Mouse (Mus musculus): ENCODE results near the gene Golgb1. TPM values are rescaled to one million over a fixed set of nuclear protein-coding genes. Genes with fewer than 3 reads are reported as not detected.

The Golgb1 gene
- polyA plus RNA-seq, 1 experiment from 2014 or later: 97.1 TPM

GRCm38 (mm10) chr16:36884881-36885280 lies 9.9 kb downstream of the Golgb1 start:
- Histone ChIP-seq H3K4me1 (peaks cover 12% of the 10 kb centered on the region), H3K27ac (no peak overlapping the region), H3K36me3 (ENCODE audit: poor library complexity, severe bottlenecking) (peaks cover 38% of the 10 kb centered on the region), H3K9me3 (replicated peaks) (no peaks in the 10 kb centered on the region), H3K27me3 (no peaks in the 10 kb centered on the region), H3K4me2 (no peak overlapping the region), H3K4me3 (no peak overlapping the region), H3K9ac (no peak overlapping the region)
- WGBS: 89% methylated on average over 4 of the region's 4 CpGs
- no peak for ATAC-seq

- H3K9me3 ChIP-seq (replicated peaks): no peaks in the 10 kb centered on the region
- 95% methylated on average over 11 of the region's 11 CpGs for WGBS
- peaks cover 45% of the 10 kb centered on the region for H3K36me3 ChIP-seq (ENCODE audit: poor library complexity, severe bottlenecking)
- H3K27me3 ChIP-seq: no peaks in the 10 kb centered on the region
- no peak overlapping the region for H3K27ac ChIP-seq
- no peak overlapping the region for H3K4me2 ChIP-seq
- peaks cover 11% of the 10 kb centered on the region; the same call in 1 of the 2 replicates for H3K4me1 ChIP-seq
- ATAC-seq: no peak
- H3K9ac ChIP-seq: no peak overlapping the region
- H3K4me3 ChIP-seq: no peak overlapping the region
Observed at GRCm38 (mm10) chr16:36885912-36886311, 11.0 kb downstream of the Golgb1 start.

GRCm38 (mm10) chr16:36887546-36887945 lies 12.6 kb downstream of the Golgb1 start:
- ATAC-seq: no peak
- Histone ChIP-seq H3K4me3 (no peak overlapping the region), H3K4me1 (peaks cover 8% of the 10 kb centered on the region; the same call in 1 of the 2 replicates), H3K9me3 (replicated peaks) (no peaks in the 10 kb centered on the region), H3K27me3 (no peaks in the 10 kb centered on the region), H3K27ac (no peak overlapping the region), H3K36me3 (ENCODE audit: poor library complexity, severe bottlenecking) (peaks cover 59% of the 10 kb centered on the region), H3K9ac (no peak overlapping the region), H3K4me2 (no peak overlapping the region)
- WGBS: 83% methylated on average over 5 of the region's 5 CpGs

- 94% methylated on average over 3 of the region's 3 CpGs for WGBS
- H3K36me3 ChIP-seq (ENCODE audit: poor library complexity, severe bottlenecking): peaks cover 81% of the 10 kb centered on the region
- no peak for ATAC-seq
Observed at GRCm38 (mm10) chr16:36890559-36890958, 15.6 kb downstream of the Golgb1 start.

GRCm38 (mm10) chr16:36891415-36891814 lies 16.5 kb downstream of the Golgb1 start:
- Histone ChIP-seq H3K4me3 (no peak overlapping the region), H3K27ac (no peak overlapping the region), H3K36me3 (ENCODE audit: poor library complexity, severe bottlenecking) (peaks cover 82% of the 10 kb centered on the region), H3K4me1 (no peaks in the 10 kb centered on the region), H3K9ac (no peak overlapping the region), H3K4me2 (no peak overlapping the region), H3K27me3 (no peaks in the 10 kb centered on the region), H3K9me3 (replicated peaks) (no peaks in the 10 kb centered on the region)
- no peak for ATAC-seq
- 95% methylated on average over 4 of the region's 4 CpGs for WGBS

More at GRCm38 (mm10) chr16:36890559-36890958, 15.6 kb downstream of the Golgb1 start:
- Histone ChIP-seq H3K9ac (no peak overlapping the region), H3K9me3 (replicated peaks) (no peaks in the 10 kb centered on the region), H3K27ac (no peak overlapping the region), H3K4me1 (no peaks in the 10 kb centered on the region), H3K4me2 (no peak overlapping the region), H3K27me3 (no peaks in the 10 kb centered on the region), H3K4me3 (no peak overlapping the region)

- no peaks in the 10 kb centered on the region for H3K27me3 ChIP-seq
- no peak overlapping the region for H3K4me2 ChIP-seq
- H3K36me3 ChIP-seq (ENCODE audit: poor library complexity, severe bottlenecking): peaks cover 82% of the 10 kb centered on the region
- no peak overlapping the region for H3K4me3 ChIP-seq
- H3K9me3 ChIP-seq (replicated peaks): no peaks in the 10 kb centered on the region
- WGBS: 91% methylated on average over 10 of the region's 10 CpGs
- ATAC-seq: no peak
- H3K9ac ChIP-seq: no peak overlapping the region
- H3K4me1 ChIP-seq: no peaks in the 10 kb centered on the region
- no peak overlapping the region for H3K27ac ChIP-seq
Observed at GRCm38 (mm10) chr16:36893317-36893716, 18.4 kb downstream of the Golgb1 start.

- 96% methylated on average over 6 of the region's 6 CpGs for WGBS
- Histone ChIP-seq H3K4me2 (no peak overlapping the region), H3K27me3 (no peaks in the 10 kb centered on the region), H3K4me1 (no peaks in the 10 kb centered on the region), H3K27ac (no peak overlapping the region), H3K9me3 (replicated peaks) (no peaks in the 10 kb centered on the region), H3K4me3 (no peak overlapping the region), H3K9ac (no peak overlapping the region), H3K36me3 (ENCODE audit: poor library complexity, severe bottlenecking) (peaks cover 82% of the 10 kb centered on the region)
- no peak for ATAC-seq
Observed at GRCm38 (mm10) chr16:36896712-36897111, 21.8 kb downstream of the Golgb1 start.

- Histone ChIP-seq H3K9me3 (replicated peaks) (no peaks in the 10 kb centered on the region), H3K9ac (no peak overlapping the region), H3K36me3 (ENCODE audit: poor library complexity, severe bottlenecking) (peaks cover 59% of the 10 kb centered on the region), H3K27ac (no peak overlapping the region), H3K4me1 (no peaks in the 10 kb centered on the region), H3K4me2 (no peak overlapping the region), H3K27me3 (no peaks in the 10 kb centered on the region), H3K4me3 (no peak overlapping the region)
- 89% methylated on average over 5 of the region's 5 CpGs for WGBS
- ATAC-seq: no peak
Observed at GRCm38 (mm10) chr16:36903156-36903555, 28.2 kb downstream of the Golgb1 start.

- no peak overlapping the region for H3K9ac ChIP-seq
- ATAC-seq: no peak
- H3K4me1 ChIP-seq: no peaks in the 10 kb centered on the region
- H3K27ac ChIP-seq: no peak overlapping the region
- WGBS: 95% methylated on average over 10 of the region's 10 CpGs
- H3K4me3 ChIP-seq: no peak overlapping the region
- peaks cover 73% of the 10 kb centered on the region for H3K36me3 ChIP-seq (ENCODE audit: poor library complexity, severe bottlenecking)
- H3K27me3 ChIP-seq: no peaks in the 10 kb centered on the region
- H3K9me3 ChIP-seq (replicated peaks): no peaks in the 10 kb centered on the region
- no peak overlapping the region for H3K4me2 ChIP-seq
Observed at GRCm38 (mm10) chr16:36911909-36912308, 37.0 kb downstream of the Golgb1 start.

GRCm38 (mm10) chr16:36912311-36912710 lies 37.4 kb downstream of the Golgb1 start:
- no peak overlapping the region for H3K4me3 ChIP-seq

GRCm38 (mm10) chr16:36914195-36914594 lies 39.3 kb downstream of the Golgb1 start:
- H3K36me3 ChIP-seq (ENCODE audit: poor library complexity, severe bottlenecking): peaks cover 81% of the 10 kb centered on the region
- ATAC-seq: no peak
- no peaks in the 10 kb centered on the region for H3K27me3 ChIP-seq
- no peak overlapping the region for H3K4me2 ChIP-seq
- no peak overlapping the region for H3K4me3 ChIP-seq
- no peaks in the 10 kb centered on the region for H3K9me3 ChIP-seq (replicated peaks)
- no peak overlapping the region for H3K27ac ChIP-seq
- H3K4me1 ChIP-seq: no peaks in the 10 kb centered on the region
- no peak overlapping the region for H3K9ac ChIP-seq
- 92% methylated on average over 5 of the region's 5 CpGs for WGBS

More at GRCm38 (mm10) chr16:36912311-36912710, 37.4 kb downstream of the Golgb1 start:
- no peaks in the 10 kb centered on the region for H3K27me3 ChIP-seq
- no peak overlapping the region for H3K4me2 ChIP-seq
- H3K9me3 ChIP-seq (replicated peaks): no peaks in the 10 kb centered on the region
- no peak for ATAC-seq
- H3K4me1 ChIP-seq: no peaks in the 10 kb centered on the region
- peaks cover 77% of the 10 kb centered on the region for H3K36me3 ChIP-seq (ENCODE audit: poor library complexity, severe bottlenecking)
- H3K27ac ChIP-seq: no peak overlapping the region
- no peak overlapping the region for H3K9ac ChIP-seq
- 93% methylated on average over 13 of the region's 13 CpGs for WGBS

GRCm38 (mm10) chr16:36918505-36918904 lies 43.6 kb downstream of the Golgb1 start:
- Histone ChIP-seq H3K4me3 (no peak overlapping the region), H3K9me3 (replicated peaks) (no peaks in the 10 kb centered on the region), H3K4me1 (no peaks in the 10 kb centered on the region), H3K27me3 (no peaks in the 10 kb centered on the region), H3K4me2 (no peak overlapping the region), H3K36me3 (ENCODE audit: poor library complexity, severe bottlenecking) (peaks cover 80% of the 10 kb centered on the region), H3K9ac (no peak overlapping the region), H3K27ac (no peak overlapping the region)
- no peak for ATAC-seq
- WGBS: 94% methylated on average over 10 of the region's 10 CpGs

GRCm38 (mm10) chr16:36920410-36920809 lies 45.5 kb downstream of the Golgb1 start:
- no peak overlapping the region for H3K4me3 ChIP-seq
- H3K36me3 ChIP-seq (ENCODE audit: poor library complexity, severe bottlenecking): peaks cover 75% of the 10 kb centered on the region
- H3K4me1 ChIP-seq: no peaks in the 10 kb centered on the region
- no peak overlapping the region for H3K4me2 ChIP-seq
- no peak overlapping the region for H3K27ac ChIP-seq
- no peak overlapping the region for H3K9ac ChIP-seq
- no peaks in the 10 kb centered on the region for H3K27me3 ChIP-seq
- no peaks in the 10 kb centered on the region for H3K9me3 ChIP-seq (replicated peaks)
- ATAC-seq: no peak
- 97% methylated on average over 3 of the region's 3 CpGs for WGBS
